Mouse (Mus musculus) layer of hippocampus, adult 2 months (tissue): ENCODE measurements around the gene Hhat. TPM values are rescaled to one million over a fixed set of nuclear protein-coding genes. Genes with fewer than 3 reads are reported as not detected.
A peak's percentile ranks its signal among the peaks of the same experiment; 100 is the strongest.

Experiments
- DNase-seq, 2 experiments: peaks; one replicate each; pipeline ENCODE4 v3.0.0; 2022; ENCODE audit warnings: low spot score in 2 of 2
- H3K27ac ChIP-seq: fragments of 200-600 bp; 2 replicates; pipeline ENCODE4 v1.8.1; 2022
- H3K4me3 ChIP-seq: fragments of 200-600 bp; 2 replicates; pipeline ENCODE4 v1.8.1; 2022; ENCODE audit warnings: mild to moderate bottlenecking
- CTCF ChIP-seq: fragments of 200-600 bp; conservative IDR thresholded peaks from 2 replicates; pipeline ENCODE4 v1.8.1; 2022; ENCODE audit warnings: antibody characterized with exemption, mild to moderate bottlenecking, moderate library complexity
- total RNA-seq, 2 experiments: library from RNA; stranded (reverse); gene quantifications; 2 replicates each; pipeline ENCODE4 v1.2.3; 2021

Hhat gene
- total RNA-seq, 2 experiments from 2014 or later, result 1.6 TPM

DNA sequence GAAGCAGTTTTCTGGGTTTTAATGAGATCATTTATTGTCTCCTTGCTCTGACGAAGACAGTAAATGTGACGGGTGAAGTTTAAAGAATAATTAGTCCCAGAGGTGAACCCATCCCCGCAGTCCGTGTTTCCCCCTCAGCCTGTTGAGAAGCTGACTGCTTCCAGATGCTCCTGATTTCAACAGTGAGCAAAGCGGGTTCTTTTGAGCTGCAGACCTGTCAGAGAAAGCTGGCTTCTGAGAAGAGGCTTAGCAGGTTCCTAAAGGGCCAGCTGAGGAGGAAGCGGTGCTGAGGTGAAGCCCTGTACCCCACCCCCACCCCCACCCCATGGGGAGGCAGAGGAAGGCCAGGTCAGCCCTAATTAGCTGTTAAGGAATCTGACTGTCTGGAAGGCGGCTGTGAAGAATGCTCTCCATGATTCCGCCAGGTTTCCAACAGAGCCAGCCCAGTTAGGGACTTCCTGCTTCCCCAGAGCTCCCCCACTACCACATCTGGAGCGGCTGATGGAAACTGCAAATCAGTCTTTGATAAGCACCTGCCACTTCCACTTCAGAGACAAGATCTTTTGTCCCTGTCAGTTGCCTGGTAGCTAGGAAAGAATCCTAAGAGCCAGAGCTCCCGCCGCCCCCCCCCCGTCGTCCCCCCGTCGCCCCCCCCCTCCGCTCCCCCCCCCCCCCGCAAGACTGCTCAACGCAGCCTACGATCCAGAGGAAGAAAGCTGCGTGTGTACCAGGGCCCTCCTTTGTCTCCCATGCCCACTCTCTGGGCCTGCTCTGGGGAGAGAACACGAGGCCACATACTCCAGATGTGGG lies 25.4 kb upstream of the Hhat start:
- DNase-seq, result no peak
- TF ChIP-seq CTCF, result no peak
- Histone ChIP-seq H3K4me3 (no peak overlapping the region), H3K27ac (no peak overlapping the region)

DNA sequence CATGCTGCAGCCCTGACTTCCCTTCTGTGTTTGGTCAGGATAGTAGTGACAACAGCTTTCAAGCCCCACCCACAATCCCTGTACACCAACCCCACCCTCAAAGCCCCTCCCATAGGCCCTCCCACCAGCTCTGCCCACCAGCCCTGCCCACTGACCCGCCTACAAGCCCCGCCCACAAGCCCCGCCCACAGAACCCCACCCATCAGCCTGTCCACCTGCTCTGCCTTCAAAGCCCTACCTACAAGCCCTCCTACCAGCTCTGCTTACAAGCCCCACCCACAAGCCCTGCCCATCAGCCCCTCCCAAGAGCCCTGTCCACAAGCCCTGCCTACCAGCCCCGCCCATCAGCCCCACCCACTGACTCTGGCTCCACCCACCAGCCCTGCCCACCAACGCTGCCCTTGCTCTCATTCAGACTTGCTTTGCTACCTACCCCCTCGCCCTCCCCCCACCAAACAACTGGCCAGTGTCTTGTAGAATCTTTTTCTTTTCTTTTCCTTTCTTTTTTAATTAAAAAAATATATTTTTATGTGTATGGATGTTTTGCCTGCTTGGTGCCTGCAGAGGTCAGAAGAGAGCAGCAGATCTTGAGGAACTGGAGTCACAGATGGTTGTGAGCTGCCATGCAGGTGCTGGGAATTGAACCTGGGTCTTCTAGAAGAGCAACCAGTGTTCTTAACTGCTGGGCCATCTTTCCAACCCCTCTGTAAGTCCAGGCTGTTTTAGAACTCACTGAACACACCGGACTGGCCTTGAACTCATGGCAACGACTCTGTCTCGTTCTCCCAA lies 24.1 kb upstream of the Hhat start:
- no peak for DNase-seq
- H3K4me3 ChIP-seq, result no peak overlapping the region
- TF ChIP-seq CTCF, result no peak; the same call in 1 of the 2 replicates
- no peak overlapping the region for H3K27ac ChIP-seq

DNA sequence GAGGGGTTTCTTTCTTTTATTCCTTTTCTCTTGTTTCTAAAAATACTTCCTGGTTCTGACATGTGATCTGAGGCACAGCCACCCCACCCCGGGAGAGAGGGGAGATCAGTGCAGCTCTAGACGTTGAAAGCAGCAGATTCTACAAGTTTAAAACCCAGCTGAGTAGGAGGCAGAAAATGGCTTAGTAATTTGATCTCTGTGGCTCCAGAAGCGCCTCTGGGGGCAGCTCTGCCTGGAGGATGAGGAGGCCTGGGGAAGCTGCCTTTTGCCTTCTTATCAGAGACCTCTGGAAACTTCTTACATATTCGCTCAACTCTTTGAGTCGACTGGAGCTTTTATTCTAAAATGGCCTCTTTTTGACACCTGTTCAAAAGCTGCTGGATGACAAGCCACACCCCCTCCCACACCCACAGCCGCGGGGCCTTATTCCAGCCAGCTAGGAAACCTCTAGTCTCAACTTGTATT lies 20.9 kb upstream of the Hhat start:
- H3K4me3 ChIP-seq, result no peak overlapping the region
- no peak overlapping the region for H3K27ac ChIP-seq
- DNase-seq, result no peak
- TF ChIP-seq CTCF, result no peak

DNA sequence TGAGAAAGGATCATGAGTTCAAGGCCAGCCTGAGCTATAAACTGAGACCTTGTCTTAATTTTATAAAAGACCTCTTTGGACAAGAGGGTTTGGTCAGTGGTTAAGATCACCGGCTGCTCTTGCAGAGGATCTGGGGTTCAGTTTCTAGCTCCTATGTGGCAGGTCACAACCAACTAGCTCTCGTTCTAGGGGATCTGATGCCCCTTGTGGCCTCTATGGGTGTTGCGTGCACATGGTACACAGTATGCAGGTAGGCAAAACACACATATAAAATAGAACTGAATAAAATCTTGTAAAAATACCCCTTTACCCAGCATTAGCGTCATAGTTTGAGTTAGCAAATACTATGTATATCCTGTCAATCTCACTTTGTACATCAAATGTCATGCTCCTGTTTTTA lies 19.4 kb upstream of the Hhat start:
- TF ChIP-seq CTCF, result peak; percentile 70
- H3K4me3 ChIP-seq, result no peak overlapping the region
- no peak overlapping the region for H3K27ac ChIP-seq
- no peak for DNase-seq

DNA sequence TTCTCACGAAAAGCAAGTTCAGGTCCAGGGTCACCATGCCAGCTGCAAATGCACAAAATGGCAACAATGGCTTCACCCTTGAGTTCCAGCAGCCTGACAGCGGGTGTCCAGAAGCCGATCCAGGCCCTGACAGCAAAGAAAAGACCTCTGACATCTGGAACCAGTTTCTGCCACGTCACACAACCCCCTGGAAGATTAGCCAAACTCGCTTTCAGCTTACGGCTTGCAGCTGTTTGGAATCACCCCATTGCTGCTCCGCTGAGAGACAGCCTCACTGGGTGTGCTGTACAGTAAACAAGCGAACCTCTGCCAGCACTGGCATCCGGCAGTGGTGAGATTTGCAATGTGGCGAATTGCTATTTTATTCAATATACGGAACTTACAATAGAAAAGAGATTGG lies 18.8 kb upstream of the Hhat start:
- H3K4me3 ChIP-seq, result no peak overlapping the region
- H3K27ac ChIP-seq, result no peak overlapping the region
- no peak for TF ChIP-seq CTCF
- no peak for DNase-seq

DNA sequence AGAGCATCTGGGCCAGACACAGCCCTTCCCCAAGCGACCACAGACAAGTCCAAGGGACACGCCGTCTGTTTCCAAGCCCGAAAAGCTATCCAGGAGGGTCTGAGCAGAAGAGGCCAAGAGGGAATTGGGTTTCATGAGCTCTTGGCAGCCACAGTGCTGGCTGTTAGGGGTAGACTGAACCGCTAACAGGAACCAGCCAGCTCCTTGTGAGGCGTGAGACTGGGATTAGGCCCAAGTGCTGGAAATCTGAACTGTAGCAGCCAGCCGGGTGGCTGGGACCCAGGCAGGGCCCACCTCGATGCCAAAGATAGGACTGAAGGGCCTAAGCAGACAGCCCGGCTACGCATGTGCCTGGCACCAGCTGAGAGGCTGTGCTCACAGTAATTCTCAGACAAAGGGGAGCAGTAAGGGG lies 18.1 kb upstream of the Hhat start:
- DNase-seq, result peak; percentile 44 to 68
- no peak overlapping the region for H3K4me3 ChIP-seq
- no peak for TF ChIP-seq CTCF
- no peak overlapping the region for H3K27ac ChIP-seq

DNA sequence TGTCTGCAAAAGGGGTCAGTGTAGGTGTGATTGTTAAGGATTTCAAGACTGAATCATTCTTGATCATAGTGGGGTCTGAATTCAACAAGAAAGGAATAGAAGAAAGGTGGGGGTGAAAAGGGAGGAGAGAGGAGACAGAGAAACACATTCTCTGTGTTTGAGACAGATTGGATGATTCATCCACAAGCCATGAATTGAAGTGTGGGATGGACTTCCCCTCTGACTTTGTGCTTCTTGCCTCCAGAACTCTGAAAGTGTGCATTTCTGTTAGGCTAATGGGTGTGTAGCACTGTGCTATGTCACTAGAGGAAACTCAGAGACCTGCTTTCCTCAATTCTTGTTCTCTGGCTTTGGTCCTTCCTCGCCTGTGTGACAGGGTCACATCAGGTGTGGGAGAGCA lies 15.2 kb upstream of the Hhat start:
- no peak for TF ChIP-seq CTCF
- DNase-seq, result no peak

DNA sequence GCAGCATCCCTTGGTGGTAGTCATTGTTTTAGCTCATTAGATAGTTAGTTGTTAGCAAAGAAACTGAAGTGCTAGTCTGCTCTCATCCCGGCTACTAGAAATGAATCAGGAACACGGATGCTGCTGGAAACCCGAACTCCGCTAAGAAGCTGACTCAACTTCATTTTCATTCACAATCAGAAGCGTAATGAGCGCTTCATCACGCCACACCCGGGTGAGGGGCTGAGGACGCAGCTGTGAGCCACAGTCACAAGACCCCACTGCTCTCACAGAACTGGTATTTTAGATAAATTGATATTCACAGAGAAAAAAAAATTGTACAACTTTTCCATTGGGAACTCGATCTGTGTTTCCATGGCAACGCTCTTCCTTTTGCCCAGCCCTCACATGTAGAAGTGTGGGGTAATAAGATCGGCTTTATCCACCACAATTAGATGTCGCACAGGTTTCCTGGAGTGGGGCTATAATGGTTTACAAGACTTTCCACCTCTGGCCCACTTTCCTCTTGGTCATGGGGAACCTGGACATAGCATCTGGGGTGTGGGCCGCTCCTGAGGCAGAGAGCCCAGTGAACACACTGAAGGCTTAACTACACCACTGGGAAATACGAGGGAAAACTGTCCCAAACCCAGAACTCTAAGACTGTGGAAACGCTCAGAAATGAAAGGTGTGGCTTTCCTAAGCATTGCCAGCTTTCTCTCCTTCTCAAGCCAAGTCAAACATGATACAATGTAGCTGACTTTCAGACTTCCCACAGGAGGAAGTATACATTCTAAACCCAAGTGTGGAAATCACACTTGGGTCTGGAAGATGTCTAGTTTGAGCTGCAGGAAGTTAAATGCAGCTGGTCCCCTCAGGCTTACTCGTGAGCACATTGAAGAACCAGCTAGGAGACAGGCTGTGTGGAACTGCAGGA lies 14.3 kb upstream of the Hhat start:
- Histone ChIP-seq H3K4me3 (peak overlapping the region; percentile 17; the same call in 1 of the 2 replicates), H3K27ac (no peak overlapping the region)
- DNase-seq, result peak in 1 of 2 experiments; percentile 18
- TF ChIP-seq CTCF, result no peak

More for the DNA sequence above, 15.2 kb upstream of the Hhat start:
- no peak overlapping the region for H3K27ac ChIP-seq
- no peak overlapping the region for H3K4me3 ChIP-seq

DNA sequence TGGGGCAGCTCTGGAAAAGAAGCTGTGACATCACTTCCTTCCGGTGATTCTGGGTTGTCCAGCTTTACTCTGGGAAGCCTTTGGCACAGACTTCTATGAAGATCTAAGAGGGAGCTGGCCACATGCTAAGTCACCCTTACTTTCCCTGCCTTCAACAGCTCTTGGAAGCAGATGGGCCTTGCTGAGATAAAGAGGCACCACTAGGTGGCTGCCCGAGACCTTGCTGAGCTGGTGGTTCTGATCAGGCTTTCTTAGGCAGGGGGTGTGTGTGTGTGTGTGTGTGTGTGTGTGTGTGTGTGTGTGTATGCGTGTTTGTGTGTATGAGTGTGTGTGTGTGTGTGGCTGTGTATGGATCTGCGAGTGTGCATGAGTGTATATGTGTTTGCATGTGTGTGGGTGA lies 13.4 kb upstream of the Hhat start:
- peak; percentile 71 for TF ChIP-seq CTCF
- peak; percentile 38 to 48 for DNase-seq
- no peak overlapping the region for H3K27ac ChIP-seq
- H3K4me3 ChIP-seq, result no peak overlapping the region

DNA sequence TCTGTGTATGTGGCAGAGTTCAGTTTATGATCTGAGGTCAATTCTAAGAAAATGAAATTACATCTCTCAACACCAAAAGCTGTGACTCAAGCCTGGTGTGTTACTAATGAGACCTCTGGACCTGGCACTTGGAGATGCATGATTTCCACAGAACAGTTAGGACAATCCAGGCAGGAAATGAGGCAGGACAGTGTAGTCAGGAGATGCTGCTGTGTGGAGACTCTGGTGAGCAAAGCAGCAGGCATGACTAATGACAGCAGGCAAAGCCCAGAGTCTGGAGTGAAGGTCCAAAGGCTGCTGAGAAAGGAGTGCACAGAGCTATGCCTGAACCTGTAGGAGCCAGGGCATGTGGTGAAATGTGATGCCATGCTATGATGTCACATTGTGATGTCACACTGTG lies 10.2 kb upstream of the Hhat start:
- no peak for TF ChIP-seq CTCF
- no peak for DNase-seq
- no peak overlapping the region for H3K4me3 ChIP-seq
- H3K27ac ChIP-seq, result no peak overlapping the region

DNA sequence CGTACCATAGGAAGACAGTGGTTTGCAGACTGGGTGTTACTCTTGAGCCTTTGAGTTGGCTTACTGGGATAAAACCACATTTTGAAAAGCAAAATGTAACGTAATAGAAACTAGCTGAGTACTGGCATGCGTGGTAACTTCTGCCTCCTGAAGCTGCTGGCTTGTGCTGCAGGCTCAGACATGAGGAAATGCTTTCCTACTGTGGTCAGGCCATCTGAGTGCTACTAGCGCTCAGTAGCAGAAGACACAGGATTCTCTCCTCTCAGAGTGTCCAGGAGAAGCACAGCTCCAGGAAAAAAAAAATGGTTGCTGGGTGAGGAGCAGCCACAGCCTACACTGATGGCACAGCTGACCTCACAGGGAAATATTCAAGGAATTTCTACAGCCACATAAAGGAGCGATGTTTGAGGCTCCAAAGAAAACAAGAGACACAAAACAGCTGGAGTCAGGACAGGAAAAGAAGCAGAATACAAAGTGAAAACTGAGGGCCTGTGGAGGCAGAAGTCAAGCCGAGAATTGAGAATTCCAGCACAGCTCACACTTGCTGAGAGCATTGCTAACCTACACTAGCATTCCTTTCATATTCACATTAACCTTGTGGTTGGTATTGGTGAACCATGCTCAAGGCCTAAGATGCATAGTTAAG lies 8.0 kb upstream of the Hhat start:
- no peak for TF ChIP-seq CTCF
- 0 out of 2 replicates have a peak overlapping the region, but pooled peaks have one; percentile 5 for H3K27ac ChIP-seq
- no peak for DNase-seq
- no peak overlapping the region for H3K4me3 ChIP-seq

DNA sequence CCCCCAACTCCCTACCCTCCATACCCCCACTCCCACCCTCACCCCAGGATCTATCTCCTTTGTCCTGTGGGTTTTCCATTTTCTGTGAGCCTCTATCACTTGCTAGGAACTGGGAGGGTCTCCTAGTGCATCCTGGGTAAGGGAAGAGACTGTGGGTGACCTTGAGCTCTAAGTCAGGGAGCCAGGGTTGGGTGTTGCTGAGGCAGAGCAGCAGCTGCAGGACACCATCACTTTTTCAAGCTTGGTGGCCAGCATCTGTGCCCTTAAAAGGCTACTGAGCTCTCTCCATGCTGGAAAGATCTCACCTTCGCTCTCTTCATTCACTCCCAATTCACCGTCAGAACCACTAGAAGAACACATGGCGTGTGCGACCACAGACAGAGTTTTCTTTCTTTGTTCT lies 7.2 kb upstream of the Hhat start:
- Histone ChIP-seq H3K4me3 (no peak overlapping the region), H3K27ac (no peak overlapping the region)
- no peak for DNase-seq
- TF ChIP-seq CTCF, result no peak
